In the genomic region with DNA sequence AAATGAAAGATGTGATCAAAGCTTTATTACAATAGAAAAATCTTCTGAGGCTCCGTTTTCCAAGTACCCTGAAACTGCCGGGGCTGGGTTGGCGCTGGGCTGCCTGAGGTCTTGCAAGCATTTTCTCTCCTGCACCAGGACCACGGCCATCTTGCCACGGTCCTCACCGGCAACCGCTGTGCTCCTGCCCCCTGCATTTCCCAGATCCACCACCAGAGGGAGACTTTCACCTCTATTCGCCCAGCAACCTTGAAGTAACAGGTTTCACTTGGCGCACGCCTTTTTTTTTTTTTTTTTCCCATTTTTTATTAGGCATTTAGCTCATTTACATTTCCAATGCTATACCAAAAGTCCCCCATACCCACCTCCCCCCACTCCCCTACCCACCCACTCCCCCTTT, we compare ENCODE assay signal across 10 mouse cellular contexts.
DNase-seq lines count a peak whose midpoint lies in the region; ATAC-seq and TF ChIP-seq lines count a peak whose summit lies in the region.
"Had no signal": no experiment of that assay in that cellular context is flagged by ENCODE, and none has a peak within 500 bp of the region (broad histone marks: within the 10 kb centered on the region; RNA-seq: fewer than 3 reads in every experiment).

No protein-coding gene starts in this region.

- H3K9ac ChIP-seq in hindbrain, embryonic 11.5 days (ENCODE audit: low read depth, low read length) = no peak overlapping the region
- H3K9ac ChIP-seq in hindbrain, embryonic 13.5 days = no peak overlapping the region
- H3K9ac ChIP-seq: embryonic facial prominence, embryonic 15.5 days; liver, embryonic 15.5 days had no signal

- no peak for TF ChIP-seq POLR2A in olfactory bulb, adult 2 months (IDR thresholded peaks at IDR 0.05; ENCODE audit: insufficient read depth, low read depth, low read length)

- peak; percentile 75 for DNase-seq in hindbrain, embryonic 11.5 days (ENCODE audit: low spot score)
- DNase-seq in CD4-positive helper T cell, adult 2 months (ENCODE audit: low read depth, low spot score) = peak; percentile 39
- peak; percentile 80 for DNase-seq in adrenal gland, postnatal 10 days
- peak; percentile 67 for DNase-seq in embryo, embryonic 9.5 days (ENCODE audit: extremely low spot score)
- peak; percentile 81 to 83 for DNase-seq in kidney, postnatal 4 days
- DNase-seq in urinary bladder, postnatal 10 days (ENCODE audit: low spot score) = peak; percentile 21

- H3K4me3 ChIP-seq in hindbrain, embryonic 11.5 days (ENCODE audit: low read depth, low read length) = no peak overlapping the region
- no peak overlapping the region for H3K4me3 ChIP-seq in hindbrain, embryonic 13.5 days
- no peak overlapping the region for H3K4me3 ChIP-seq in olfactory bulb, adult 2 months (ENCODE audit: insufficient read depth, low read depth, low read length)
- H3K4me3 ChIP-seq: embryonic facial prominence, embryonic 15.5 days; liver, embryonic 15.5 days had no signal

- H3K4me2 ChIP-seq in hindbrain, embryonic 11.5 days (replicated peaks; ENCODE audit: low read depth, low read length) = no peak overlapping the region
- no peak overlapping the region for H3K4me2 ChIP-seq in hindbrain, embryonic 13.5 days
- H3K4me2 ChIP-seq: embryonic facial prominence, embryonic 15.5 days; liver, embryonic 15.5 days had no signal

- WGBS in hindbrain, embryonic 11.5 days = 53% methylated on average over 10 of the region's 10 CpGs
- 54% methylated on average over 10 of the region's 10 CpGs for WGBS in hindbrain, embryonic 13.5 days
- 53% methylated on average over 10 of the region's 10 CpGs for WGBS in olfactory bulb, adult 2 months

- peak; percentile 60; the same call in 1 of the 2 replicates for TF ChIP-seq CTCF in olfactory bulb, adult 2 months (IDR thresholded peaks at IDR 0.05; ENCODE audit: insufficient read depth, low read depth, low read length)

- H3K27ac ChIP-seq in hindbrain, embryonic 11.5 days (ENCODE audit: low read depth, low read length) = no peak overlapping the region
- no peak overlapping the region for H3K27ac ChIP-seq in hindbrain, embryonic 13.5 days
- H3K27ac ChIP-seq in olfactory bulb, adult 2 months (ENCODE audit: insufficient read depth, low read depth, low read length) = no peak overlapping the region
- H3K27ac ChIP-seq: embryonic facial prominence, embryonic 15.5 days; liver, embryonic 15.5 days had no signal

- no peaks in the 10 kb centered on the region for H3K27me3 ChIP-seq in hindbrain, embryonic 11.5 days (ENCODE audit: control insufficient read depth, insufficient read depth, low read length)
- H3K27me3 ChIP-seq in hindbrain, embryonic 13.5 days = no peaks in the 10 kb centered on the region
- H3K27me3 ChIP-seq: liver, embryonic 15.5 days had no signal

- no peaks in the 10 kb centered on the region for H3K4me1 ChIP-seq in hindbrain, embryonic 11.5 days (replicated peaks; ENCODE audit: control insufficient read depth, insufficient read depth, low read length)
- peaks cover 26% of the 10 kb centered on the region for H3K4me1 ChIP-seq in hindbrain, embryonic 13.5 days (replicated peaks)
- H3K4me1 ChIP-seq in olfactory bulb, adult 2 months (ENCODE audit: control insufficient read depth, insufficient read depth, low read length) = peaks cover 4% of the 10 kb centered on the region
- H3K4me1 ChIP-seq: liver, embryonic 15.5 days had no signal

- no peaks in the 10 kb centered on the region for H3K9me3 ChIP-seq in hindbrain, embryonic 11.5 days (ENCODE audit: control insufficient read depth, low read length)
- peaks cover 3% of the 10 kb centered on the region; the same call in 1 of the 2 replicates for H3K9me3 ChIP-seq in hindbrain, embryonic 13.5 days
- H3K9me3 ChIP-seq: embryonic facial prominence, embryonic 15.5 days; liver, embryonic 15.5 days had no signal

- no peaks in the 10 kb centered on the region for H3K36me3 ChIP-seq in hindbrain, embryonic 11.5 days (ENCODE audit: control insufficient read depth, insufficient read depth, low read length)
- H3K36me3 ChIP-seq in hindbrain, embryonic 13.5 days = no peaks in the 10 kb centered on the region
- H3K36me3 ChIP-seq: embryonic facial prominence, embryonic 15.5 days; liver, embryonic 15.5 days had no signal

- no peak for ATAC-seq in hindbrain, embryonic 11.5 days (ENCODE audit: low FRiP score)
- ATAC-seq in hindbrain, embryonic 13.5 days (ENCODE audit: low FRiP score) = no peak

Comparison
In these comparisons a context has a peak if more than half of its experiments do, and no peak if none do; other contexts are left out.
1. DNase-seq: peak in every context shown above with its lines; median percentile 82 in kidney, postnatal 4 days; 80 in adrenal gland, postnatal 10 days; 75 in hindbrain, embryonic 11.5 days; 67 in embryo, embryonic 9.5 days; 39 in CD4-positive helper T cell, adult 2 months; 21 in urinary bladder, postnatal 10 days.